Mouse (Mus musculus) embryo, embryonic 11.5 days (tissue): ENCODE results near the gene Slc36a1.

Experiments
- DNase-seq: peaks from one replicate; pipeline ENCODE4 v3.0.0-alpha.2; 2012; ENCODE audit warnings: low read depth, low spot score

Slc36a1 gene

DNA sequence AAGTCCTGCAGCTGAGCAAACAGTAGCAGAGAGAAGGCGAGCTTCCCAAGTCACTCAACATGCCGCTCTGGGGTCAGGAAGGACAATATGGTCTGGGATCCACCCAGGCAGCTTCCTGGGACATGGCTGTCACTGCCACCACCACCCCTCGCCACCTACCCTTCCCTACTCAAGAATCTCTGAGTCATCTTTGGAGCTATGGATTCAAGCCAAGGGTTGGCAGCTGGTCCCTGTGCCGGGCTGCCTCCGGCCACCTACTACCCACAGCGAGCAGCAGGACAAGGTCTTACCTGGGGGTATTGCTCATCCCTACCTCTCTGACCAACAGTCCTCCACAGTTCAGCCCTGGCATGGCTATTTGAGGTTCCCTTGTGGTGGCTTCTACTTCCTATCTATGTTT is 70.6 kb downstream of the Slc36a1 start:
- no peak for DNase-seq
